Mouse (Mus musculus) testis, adult 2 months (tissue): ENCODE results near the gene Cavin1. TPM values are rescaled to one million over a fixed set of nuclear protein-coding genes. Genes with fewer than 3 reads are reported as not detected.

Experiments used
- H3K27ac ChIP-seq: fragments of 200-500 bp; 2 replicates; pipeline ENCODE4 v1.5.1; 2012; ENCODE audit warnings: low read depth, low read length; ENCODE audit not compliant: control insufficient read depth, insufficient read depth
- H3K27me3 ChIP-seq: fragments of 200-500 bp; 2 replicates; pipeline ENCODE4 v1.6.1; 2012; ENCODE audit warnings: mild to moderate bottlenecking, low read length, moderate library complexity; ENCODE audit not compliant: control insufficient read depth, insufficient read depth
- H3K36me3 ChIP-seq: fragments of 200-500 bp; 2 replicates; pipeline ENCODE4 v1.6.1; 2012; ENCODE audit warnings: mild to moderate bottlenecking, low read length; ENCODE audit not compliant: control insufficient read depth, insufficient read depth
- H3K4me1 ChIP-seq: fragments of 200-500 bp; 2 replicates; pipeline ENCODE4 v1.6.1; 2012; ENCODE audit warnings: low read length; ENCODE audit not compliant: control insufficient read depth, insufficient read depth
- H3K4me3 ChIP-seq: fragments of 200-500 bp; 2 replicates; pipeline ENCODE4 v1.5.1; 2012; ENCODE audit warnings: low read depth, mild to moderate bottlenecking, low read length, moderate library complexity, mixed read lengths; ENCODE audit not compliant: control insufficient read depth
- CTCF ChIP-seq: fragments of 200-500 bp; IDR thresholded peaks from 2 replicates; pipeline ENCODE4 v1.5.1; 2012; ENCODE audit warnings: low read depth, mild to moderate bottlenecking, inconsistent platforms, low read length, moderate library complexity; ENCODE audit not compliant: control insufficient read depth, insufficient read depth, insufficient replicate concordance
- POLR2A ChIP-seq: fragments of 200-500 bp; IDR thresholded peaks from 2 replicates; pipeline ENCODE4 v1.6.1; 2012; ENCODE audit warnings: low read depth, mild to moderate bottlenecking, inconsistent platforms, low read length, moderate library complexity; ENCODE audit not compliant: control insufficient read depth
- polyA plus RNA-seq: library from polyadenylated mRNA; depleted of rRNA; stranded (reverse); fragments of >200 nt; gene quantifications from 2 replicates; pipeline ENCODE4 v1.2.3, GENCODE M21; 2012

The Cavin1 gene
- polyA plus RNA-seq, 1 experiment = 5.1 TPM

DNA sequence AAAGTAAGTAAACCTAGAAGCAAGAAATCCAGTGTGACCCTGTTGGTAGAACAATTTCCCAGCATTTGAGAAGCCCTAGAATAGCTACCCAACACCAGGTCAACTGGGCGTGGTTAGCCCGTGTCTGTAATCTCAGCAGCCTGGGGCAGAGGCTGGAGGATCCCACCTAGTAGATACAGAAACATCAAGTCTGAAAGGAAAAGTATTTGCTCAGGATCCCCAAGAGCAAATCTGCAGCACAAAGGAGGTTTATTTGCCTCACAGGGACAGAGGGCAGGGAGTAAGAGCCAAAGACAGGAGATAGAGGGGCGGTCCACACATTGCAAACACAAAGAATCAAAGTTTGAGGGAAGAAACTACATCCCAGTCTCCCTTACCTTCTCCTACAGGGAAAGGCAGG lies 28.6 kb upstream of the Cavin1 start:
- Histone ChIP-seq H3K27me3 (no peaks in the 10 kb centered on the region), H3K4me3 (no peak overlapping the region), H3K27ac (no peak overlapping the region), H3K4me1 (no peaks in the 10 kb centered on the region), H3K36me3 (no peaks in the 10 kb centered on the region)
- no peak for TF ChIP-seq CTCF
- TF ChIP-seq POLR2A = no peak

DNA sequence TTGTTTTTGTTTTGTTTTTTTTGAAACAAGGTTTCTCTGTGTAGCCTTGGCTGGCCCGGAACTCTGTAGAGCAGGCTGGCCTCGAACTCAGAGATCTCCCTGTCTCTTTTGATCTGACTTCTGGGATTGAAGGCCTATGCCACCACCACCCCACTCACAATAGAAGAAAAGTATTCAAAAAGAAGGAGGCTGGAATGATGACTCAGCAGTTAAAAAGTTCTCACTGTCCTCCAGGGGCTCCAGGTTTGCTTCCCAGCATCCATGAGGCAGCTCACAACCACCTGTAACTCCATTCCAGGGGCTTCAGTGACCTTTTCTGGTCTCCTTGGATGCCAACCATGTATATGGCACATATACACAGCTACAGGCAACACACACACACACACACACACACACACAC lies 28.1 kb upstream of the Cavin1 start:
- TF ChIP-seq CTCF = no peak
- no peak for TF ChIP-seq POLR2A
- H3K36me3 ChIP-seq = no peaks in the 10 kb centered on the region
- no peaks in the 10 kb centered on the region for H3K4me1 ChIP-seq
- no peak overlapping the region for H3K27ac ChIP-seq
- no peaks in the 10 kb centered on the region for H3K27me3 ChIP-seq
- no peak overlapping the region for H3K4me3 ChIP-seq

DNA sequence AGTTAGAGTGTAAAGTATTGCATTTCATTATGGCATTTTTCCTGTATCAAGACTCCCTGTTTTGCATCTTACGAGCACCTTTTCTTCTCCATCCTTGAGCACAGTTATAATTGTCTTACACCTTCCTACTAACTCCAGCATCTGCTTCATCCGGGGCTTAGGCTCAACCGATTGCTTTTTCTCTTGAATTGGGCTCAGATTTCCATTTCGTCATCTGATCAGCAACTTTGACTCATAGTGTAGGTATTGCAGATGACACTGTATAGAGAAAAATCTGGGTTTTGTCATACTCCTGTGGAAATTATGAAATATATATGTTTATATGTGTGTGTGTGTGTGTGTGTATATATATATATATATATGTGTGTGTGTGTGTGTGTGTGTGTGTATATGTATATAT lies 25.8 kb upstream of the Cavin1 start:
- H3K36me3 ChIP-seq = no peaks in the 10 kb centered on the region
- no peak overlapping the region for H3K27ac ChIP-seq
- TF ChIP-seq POLR2A = no peak
- TF ChIP-seq CTCF = no peak
- H3K4me1 ChIP-seq = no peaks in the 10 kb centered on the region
- no peak overlapping the region for H3K4me3 ChIP-seq
- H3K27me3 ChIP-seq = no peaks in the 10 kb centered on the region

DNA sequence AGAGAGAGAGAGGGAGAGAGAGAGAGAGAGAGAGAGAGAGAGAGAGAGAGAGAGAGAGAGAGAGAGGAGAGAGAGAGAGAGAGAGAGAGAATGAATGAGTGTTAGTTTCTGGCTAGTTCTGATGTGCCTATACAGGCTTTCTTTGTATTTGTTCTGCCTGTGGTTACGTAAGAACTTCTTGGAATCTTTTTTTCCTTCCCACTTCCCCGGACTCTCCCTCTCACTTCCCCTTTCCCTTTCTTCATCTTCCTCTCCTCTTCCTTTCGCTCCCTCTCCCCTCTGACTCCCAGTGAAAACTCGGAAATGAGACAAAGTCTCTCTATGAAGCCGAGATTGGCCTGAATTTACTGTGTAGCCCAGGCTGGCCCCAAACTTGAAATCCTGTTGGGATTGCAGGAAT lies 24.0 kb upstream of the Cavin1 start:
- Histone ChIP-seq H3K4me3 (no peak overlapping the region), H3K4me1 (no peaks in the 10 kb centered on the region), H3K27me3 (no peaks in the 10 kb centered on the region), H3K27ac (no peak overlapping the region), H3K36me3 (no peaks in the 10 kb centered on the region)
- TF ChIP-seq POLR2A (no peak), CTCF (no peak)

DNA sequence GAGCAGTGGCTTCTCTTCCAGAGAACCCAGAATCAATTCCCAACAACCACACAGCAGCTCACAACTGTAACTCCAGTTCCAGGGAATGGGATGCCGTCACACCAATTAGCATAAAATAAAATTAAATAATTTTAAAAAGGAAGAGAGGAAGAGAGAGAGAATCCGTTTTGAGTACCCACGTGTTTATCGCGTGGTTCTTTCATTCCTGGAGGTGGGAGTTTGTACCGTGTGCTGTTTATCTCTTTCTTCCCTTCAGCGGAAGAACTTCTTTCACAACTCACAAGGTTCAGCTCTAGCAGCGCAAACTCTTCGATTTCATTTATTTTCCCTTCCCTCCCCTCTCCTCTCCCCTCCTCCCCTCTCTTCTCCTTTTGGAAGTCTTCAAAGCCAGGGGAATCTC lies 23.5 kb upstream of the Cavin1 start:
- Histone ChIP-seq H3K4me3 (no peak overlapping the region), H3K27me3 (no peaks in the 10 kb centered on the region), H3K27ac (no peak overlapping the region), H3K4me1 (no peaks in the 10 kb centered on the region), H3K36me3 (no peaks in the 10 kb centered on the region)
- TF ChIP-seq CTCF (no peak), POLR2A (no peak)

DNA sequence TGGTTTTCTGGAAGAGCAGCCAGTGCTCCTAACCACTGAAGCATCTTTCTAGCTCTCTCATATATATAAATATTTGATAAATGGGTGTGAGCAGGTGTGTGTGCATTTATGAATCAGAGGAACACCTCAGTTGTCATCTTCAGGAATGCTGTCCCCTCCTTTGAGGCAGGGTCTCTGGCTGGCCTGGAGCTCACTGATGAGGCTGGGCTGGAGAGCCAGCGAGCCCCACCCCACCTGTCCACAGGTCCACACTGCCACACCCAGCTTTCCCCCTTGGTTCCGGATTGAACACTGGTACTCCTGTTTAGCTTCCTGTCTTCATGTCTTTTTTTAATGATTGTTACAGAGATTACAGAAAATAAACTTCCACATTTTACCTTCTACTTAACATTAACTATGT lies 22.8 kb upstream of the Cavin1 start:
- Histone ChIP-seq H3K4me1 (no peaks in the 10 kb centered on the region), H3K27me3 (no peaks in the 10 kb centered on the region), H3K36me3 (no peaks in the 10 kb centered on the region), H3K4me3 (no peak overlapping the region), H3K27ac (no peak overlapping the region)
- TF ChIP-seq POLR2A (no peak), CTCF (no peak)

DNA sequence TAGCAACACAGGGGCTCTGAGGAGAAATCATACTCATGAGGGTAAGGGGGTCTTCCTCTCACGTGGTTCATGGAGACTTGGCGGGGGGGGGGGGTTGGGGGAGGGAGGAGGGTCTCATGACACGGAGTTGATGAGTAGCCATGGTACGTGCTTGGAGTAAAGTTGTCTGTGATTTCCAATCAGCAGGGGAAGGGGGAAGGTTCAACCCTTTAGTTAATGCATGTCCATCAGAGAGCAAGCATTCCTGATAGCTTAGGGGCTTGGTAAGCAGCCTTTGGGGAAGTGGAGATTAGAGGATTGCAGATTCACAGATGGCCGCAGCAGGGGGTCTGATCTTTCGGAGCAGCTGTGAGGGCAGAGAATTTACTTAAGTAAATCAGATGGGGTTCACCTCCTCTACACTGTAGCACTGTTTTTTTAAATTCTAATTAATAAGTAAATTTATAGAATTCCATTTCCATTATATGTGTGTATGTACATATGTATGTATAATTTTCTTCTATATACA lies 20.4 kb upstream of the Cavin1 start:
- Histone ChIP-seq H3K36me3 (no peaks in the 10 kb centered on the region), H3K4me3 (no peak overlapping the region), H3K27me3 (no peaks in the 10 kb centered on the region), H3K27ac (no peak overlapping the region), H3K4me1 (no peaks in the 10 kb centered on the region)
- TF ChIP-seq POLR2A (no peak), CTCF (no peak)

DNA sequence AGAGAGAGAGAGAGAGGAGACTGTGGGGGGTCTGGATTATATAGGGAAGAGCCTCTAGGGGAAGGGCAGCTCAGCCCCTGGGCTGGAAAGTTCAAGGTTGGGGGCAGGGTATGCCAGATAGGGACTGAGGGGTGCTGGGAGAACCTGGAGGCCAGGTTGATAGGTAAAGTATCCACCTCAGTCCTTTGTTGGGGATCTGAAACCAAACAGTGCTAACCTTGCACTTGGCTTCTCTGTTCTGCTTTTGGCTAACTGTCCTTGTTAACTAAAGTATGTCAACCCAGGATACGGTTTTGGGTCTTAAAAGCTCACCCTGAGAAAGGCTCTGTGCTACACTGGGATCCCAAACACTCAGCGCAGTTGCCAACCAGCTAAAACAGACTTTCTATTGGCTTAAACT lies 19.0 kb upstream of the Cavin1 start:
- H3K4me1 ChIP-seq = no peaks in the 10 kb centered on the region
- no peak for TF ChIP-seq CTCF
- no peaks in the 10 kb centered on the region for H3K27me3 ChIP-seq
- H3K36me3 ChIP-seq = no peaks in the 10 kb centered on the region
- H3K4me3 ChIP-seq = no peak overlapping the region
- H3K27ac ChIP-seq = no peak overlapping the region
